Mouse (Mus musculus): ENCODE data around the gene Mxd1.

DNA sequence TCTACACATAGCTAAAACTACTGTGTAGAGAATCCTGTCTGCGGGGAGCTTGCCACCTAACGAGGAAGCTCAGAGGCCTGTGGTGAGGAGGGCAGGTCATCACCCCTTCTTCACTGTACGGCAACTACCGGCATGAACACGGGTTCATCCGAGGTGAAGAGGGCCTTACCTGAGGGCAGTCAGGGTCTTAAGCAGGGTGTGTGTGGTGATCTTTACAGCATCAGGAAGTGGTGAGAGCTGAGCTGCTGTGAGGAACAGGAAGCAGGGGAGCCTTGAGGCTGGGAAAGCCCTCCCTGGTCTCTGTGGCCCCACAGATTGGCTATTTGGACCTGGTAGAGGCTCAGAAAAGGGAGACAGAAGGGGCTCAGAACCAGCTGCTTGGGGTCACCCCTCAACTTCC lies 61.5 kb downstream of the Mxd1 start:
- TF ChIP-seq GATA1 (IDR thresholded peaks at IDR 0.05; ENCODE audit: low read length) (no peak), TAL1 (IDR thresholded peaks at IDR 0.05; ENCODE audit: low read length) (no peak)
